Mouse (Mus musculus): ENCODE measurements around the gene Cep350.

DNA sequence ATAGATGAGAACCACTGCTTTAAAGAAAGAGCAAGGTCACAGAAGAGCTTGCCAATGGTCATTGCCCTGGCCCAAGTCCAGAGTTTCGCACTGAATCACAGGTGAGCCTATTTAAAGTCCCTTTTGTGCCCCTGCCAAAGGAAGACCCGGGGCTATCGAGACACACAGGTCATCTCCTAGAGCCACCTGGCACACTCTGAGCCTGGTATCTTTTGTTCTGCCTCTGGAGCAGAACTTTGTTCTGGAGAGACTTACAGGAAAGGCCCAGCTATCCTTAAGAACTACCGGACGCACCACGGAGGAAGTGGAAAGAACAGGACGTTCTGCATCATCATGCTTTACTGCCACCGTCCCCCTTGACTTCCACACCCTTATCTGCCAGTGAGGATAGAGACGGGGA lies 167.4 kb downstream of the Cep350 start:
- TF ChIP-seq CTCF (IDR thresholded peaks at IDR 0.05; ENCODE audit: low read depth, low read length) (no peak), POLR2A (IDR thresholded peaks at IDR 0.05; ENCODE audit: extremely low read depth, insufficient read depth, low read length) (no peak)
